Mouse (Mus musculus) cerebellum, postnatal 36 days (tissue): ENCODE measurements around the gene Fmo4.
"Not testable (repeated sequence)": the region's sequence is repeated elsewhere in the genome, so short reads cannot be mapped to it uniquely, and the experiment has no call there.

Experiments
- DNase-seq, 2 experiments: peaks; one replicate each; pipeline ENCODE4 v3.0.0; 2021 to 2022; ENCODE audit warnings: mixed read lengths in 2 of 2

The Fmo4 gene

GRCm38 (mm10) chr1:162792306-162793044 is 21.3 kb downstream of the Fmo4 start:
- no peak for DNase-seq

GRCm38 (mm10) chr1:162785222-162785621 is 28.6 kb downstream of the Fmo4 start:
- no peak for DNase-seq

GRCm38 (mm10) chr1:162783669-162784248 is 30.0 kb downstream of the Fmo4 start:
- no peak for DNase-seq

DNA sequence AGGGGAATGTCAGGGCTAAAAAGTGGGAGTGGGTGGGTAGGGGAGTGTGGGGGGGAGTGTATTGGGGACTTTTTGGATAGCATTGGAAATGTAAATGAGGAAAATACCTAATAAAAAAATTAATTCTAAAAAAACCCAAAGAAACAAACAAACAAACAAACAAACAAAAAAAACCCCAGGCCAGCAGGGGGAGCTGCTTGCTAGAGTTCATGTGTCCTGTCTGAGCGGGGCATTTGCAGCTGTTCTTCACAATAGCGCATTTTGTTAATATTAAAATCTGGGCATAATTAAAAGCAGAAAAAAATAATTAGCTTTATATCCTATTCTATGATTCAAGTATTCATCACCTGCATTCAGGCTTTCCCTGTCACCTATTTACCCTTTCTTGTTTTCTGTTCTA is 32.7 kb downstream of the Fmo4 start:
- not testable (repeated sequence) for DNase-seq

- DNase-seq, result no peak
These were observed 35.7 kb downstream of the Fmo4 start for GRCm38 (mm10) chr1:162777943-162778538.

DNA sequence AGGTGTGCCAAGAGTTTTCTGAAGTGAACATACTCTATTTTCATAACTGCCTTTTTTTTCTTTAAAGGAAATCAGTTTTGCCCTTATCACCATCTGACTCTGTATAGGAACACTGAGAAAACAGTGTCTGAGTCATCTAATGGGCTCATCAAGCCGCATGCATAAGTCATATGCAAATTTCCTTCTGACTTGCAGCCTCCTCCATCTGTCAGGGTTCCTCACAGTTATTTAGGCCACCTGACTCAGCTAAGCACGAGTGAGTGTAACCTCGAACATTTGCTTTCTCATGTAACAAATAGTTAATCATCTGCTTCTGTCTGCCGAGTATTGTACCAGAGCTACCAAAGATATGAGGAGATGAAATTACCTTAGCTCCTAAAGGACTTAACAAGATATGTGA is 40.1 kb downstream of the Fmo4 start:
- DNase-seq, result no peak

- DNase-seq, result no peak
These were observed 42.0 kb downstream of the Fmo4 start for GRCm38 (mm10) chr1:162771617-162772360.

DNA sequence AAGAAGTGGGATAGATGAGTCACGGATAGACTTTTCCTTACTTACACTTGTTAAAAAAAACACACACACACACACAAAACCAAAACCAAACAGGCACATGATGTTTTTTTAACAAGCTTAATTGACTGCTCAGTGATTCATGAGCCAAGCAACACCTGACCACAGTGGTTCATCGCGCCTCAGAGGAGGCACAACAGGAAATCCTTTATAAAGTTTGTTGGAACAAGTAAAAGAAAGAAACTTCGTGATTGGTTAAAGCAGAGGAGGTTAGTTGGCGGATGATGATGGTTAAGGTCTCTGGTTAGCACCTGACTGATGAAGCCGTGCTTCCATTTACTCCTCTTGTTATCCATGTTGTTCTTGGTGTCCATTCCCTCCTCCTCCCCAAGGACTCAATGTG is 61.8 kb downstream of the Fmo4 start:
- DNase-seq, result no peak

GRCm38 (mm10) chr1:162749607-162750006 is 64.2 kb downstream of the Fmo4 start:
- DNase-seq, result no peak

DNA sequence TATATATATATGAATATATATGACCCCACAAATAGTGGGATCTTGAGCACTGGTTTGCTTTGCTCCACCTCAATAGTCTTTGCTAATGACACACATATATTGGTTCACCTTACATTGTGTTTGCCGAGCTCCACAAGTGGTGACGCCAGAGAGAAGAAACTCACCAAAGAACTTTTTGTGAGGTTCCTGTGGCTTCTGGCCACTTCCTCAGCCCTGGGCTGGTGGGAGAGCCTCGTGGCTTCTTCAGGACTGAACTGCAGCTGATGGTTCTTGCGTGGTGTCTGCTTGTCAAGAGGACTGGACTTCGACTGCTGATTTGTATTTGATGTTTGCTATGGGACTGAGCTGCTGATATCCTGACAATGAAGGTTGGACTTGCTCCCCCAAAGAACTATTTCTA is 65.0 kb downstream of the Fmo4 start:
- no peak for DNase-seq
